Mouse (Mus musculus) MEL (cell line): ENCODE results near the gene Rgs5.

Experiments used
- CTCF ChIP-seq, 3 experiments: IDR thresholded peaks in 2 of 3; conservative IDR thresholded peaks in 1 of 3; 2 replicates each; pipeline ENCODE4 v1.5.1; 2011 to 2012; ENCODE audit warnings: low read length in 3 of 3, low read depth in 2 of 3, mild to moderate bottlenecking in 2 of 3, improper control_type of control experiment in 1 of 3, inconsistent platforms in 1 of 3, mixed read lengths in 1 of 3, moderate library complexity in 1 of 3; ENCODE audit not compliant: control insufficient read depth in 1 of 3, insufficient read depth in 1 of 3, poor library complexity in 1 of 3, severe bottlenecking in 1 of 3
- ELF1 ChIP-seq: IDR thresholded peaks from 2 replicates; pipeline ENCODE4 v1.6.1; 2014; ENCODE audit warnings: low read depth, mild to moderate bottlenecking, inconsistent platforms, low read length, improper control_type of control experiment, moderate library complexity
- MXI1 ChIP-seq: IDR thresholded peaks from 2 replicates; pipeline ENCODE4 v1.6.1; 2011; ENCODE audit warnings: mild to moderate bottlenecking, low read depth, low read length, improper control_type of control experiment
- ZC3H11A ChIP-seq: IDR thresholded peaks from 2 replicates; pipeline ENCODE4 v1.6.1; 2012; ENCODE audit warnings: low read depth, mild to moderate bottlenecking, inconsistent platforms, low read length, improper control_type of control experiment

DNA sequence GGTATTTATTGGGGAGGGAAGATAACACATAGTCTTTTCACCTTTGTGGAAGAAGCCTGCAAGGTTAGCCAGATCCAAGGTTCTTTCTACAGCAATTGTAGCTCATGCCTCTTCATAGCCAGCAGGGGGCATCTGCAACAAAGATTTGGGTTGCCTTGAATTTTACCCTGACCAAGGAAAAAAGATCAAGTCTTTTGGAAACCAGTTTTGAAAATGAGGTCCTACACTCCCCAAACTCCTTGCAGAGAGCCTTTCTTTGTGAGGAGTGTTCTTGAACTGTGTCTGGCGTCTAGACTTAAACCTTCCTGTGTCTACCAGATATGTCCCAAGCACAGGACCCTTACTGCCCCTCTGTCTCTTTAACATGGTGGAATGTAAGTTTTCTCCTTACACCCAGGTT, 15.4 kb downstream of the Rgs5 start:
- TF ChIP-seq ZC3H11A, result no peak
- no peak for TF ChIP-seq MXI1
- no peak for TF ChIP-seq ELF1
- peak; percentile 7 to 44 (median 29); a peak in 4 of 6 replicates for TF ChIP-seq CTCF (IDR thresholded peaks at IDR 0.05 in 2 of 3, conservative IDR thresholded peaks at IDR 0.05 in 1 of 3; ENCODE audit: control insufficient read depth in 1 of 3, insufficient read depth in 1 of 3, low read depth in 2 of 3, low read length in 3 of 3, poor library complexity in 1 of 3, severe bottlenecking in 1 of 3)
